Mouse (Mus musculus) limb, embryonic 15.5 days (tissue): ENCODE measurements at regions not wholly inside any gene's neighbourhood (a gene's known extent, or its start where the extent isn't known, plus 50 kb on each side); places are given as distances from the start of the nearest gene placed in this dataset.
"Not testable (repeated sequence)": the region's sequence is repeated elsewhere in the genome, so short reads cannot be mapped to it uniquely, and the experiment has no call there.

Experiments used
- ATAC-seq: fragments of 200-750 bp; cut with Nextera tagmentation; 2 replicates; pipeline ENCODE4 v1.8.0; 2017; ENCODE audit warnings: low read depth, moderate TSS enrichment; ENCODE audit not compliant: insufficient number of reproducible peaks, low FRiP score, low TSS enrichment
- H3K27ac ChIP-seq: fragments of 300-500 bp; sonication (generic); 2 replicates; pipeline ENCODE4 v1.5.1; 2015; ENCODE audit warnings: moderate library complexity, mild to moderate bottlenecking, inconsistent platforms
- H3K27me3 ChIP-seq: fragments of 300-500 bp; sonication (generic); 2 replicates; pipeline ENCODE4 v1.6.1; 2015; ENCODE audit warnings: inconsistent platforms
- H3K36me3 ChIP-seq: fragments of 300-500 bp; sonication (generic); 2 replicates; pipeline ENCODE4 v1.6.1; 2015; ENCODE audit warnings: inconsistent platforms
- H3K4me1 ChIP-seq: fragments of 300-500 bp; sonication (generic); 2 replicates; pipeline ENCODE4 v1.6.1; 2015; ENCODE audit warnings: inconsistent platforms
- H3K4me2 ChIP-seq: fragments of 300-500 bp; sonication (generic); 2 replicates; pipeline ENCODE4 v1.6.1; 2015; ENCODE audit warnings: mild to moderate bottlenecking, inconsistent platforms
- H3K4me3 ChIP-seq: fragments of 300-500 bp; sonication (generic); 2 replicates; pipeline ENCODE4 v1.5.1; 2015; ENCODE audit warnings: mild to moderate bottlenecking, inconsistent platforms
- H3K9ac ChIP-seq: fragments of 300-500 bp; sonication (generic); 2 replicates; pipeline ENCODE4 v1.6.1; 2015; ENCODE audit warnings: inconsistent platforms
- H3K9me3 ChIP-seq: fragments of 300-500 bp; sonication (generic); 2 replicates; pipeline ENCODE4 v1.6.1; 2016; ENCODE audit warnings: inconsistent platforms
- WGBS: fragments of 180-500 bp; shearing (Covaris S2); methylation state at CpG from one replicate; pipeline ENCODE4 v1.1.7; 2015; 5-methylcytosine and 5-hydroxymethylcytosine counted together

DNA sequence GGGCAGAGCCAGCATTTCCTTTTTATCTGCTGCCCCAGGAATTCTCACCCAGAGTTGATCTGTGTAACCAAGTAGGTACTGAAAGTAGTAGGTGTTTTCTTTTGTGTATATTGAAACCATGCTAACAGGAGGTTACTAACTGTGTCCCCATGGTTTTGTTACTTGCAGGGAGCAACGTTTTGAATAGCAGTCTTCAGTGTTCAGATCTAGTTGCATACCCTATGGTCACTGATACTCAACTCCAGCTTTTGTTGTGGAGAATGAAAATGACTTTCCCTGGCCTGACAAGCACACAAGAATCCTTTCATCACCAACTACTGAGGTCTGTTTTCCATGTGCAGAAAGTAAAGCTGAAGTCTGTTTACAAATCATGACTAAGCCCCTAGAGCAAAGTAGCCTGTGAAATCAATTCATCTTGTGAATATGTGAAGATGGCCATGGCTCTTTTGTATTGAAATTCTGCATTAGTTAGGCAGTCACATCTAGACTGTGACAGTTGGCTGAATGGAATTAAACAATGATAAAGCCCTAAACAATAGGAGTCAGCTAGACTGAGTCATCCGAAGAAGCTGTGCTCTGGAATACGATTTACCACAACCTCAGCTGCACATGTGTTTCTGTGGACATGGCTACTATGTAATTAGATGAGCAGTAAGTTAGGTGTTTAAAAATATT lies 179.5 kb upstream of the Vrk2 start:
- H3K27me3 ChIP-seq, result no peaks in the 10 kb centered on the region
- H3K9me3 ChIP-seq, result no peaks in the 10 kb centered on the region
- H3K4me3 ChIP-seq, result no peak overlapping the region
- 53% methylated on average over 3 of the region's 3 CpGs for WGBS
- no peak overlapping the region for H3K4me2 ChIP-seq
- no peaks in the 10 kb centered on the region for H3K36me3 ChIP-seq
- no peaks in the 10 kb centered on the region for H3K4me1 ChIP-seq
- H3K9ac ChIP-seq, result no peak overlapping the region
- no peak overlapping the region for H3K27ac ChIP-seq
- ATAC-seq, result no peak

DNA sequence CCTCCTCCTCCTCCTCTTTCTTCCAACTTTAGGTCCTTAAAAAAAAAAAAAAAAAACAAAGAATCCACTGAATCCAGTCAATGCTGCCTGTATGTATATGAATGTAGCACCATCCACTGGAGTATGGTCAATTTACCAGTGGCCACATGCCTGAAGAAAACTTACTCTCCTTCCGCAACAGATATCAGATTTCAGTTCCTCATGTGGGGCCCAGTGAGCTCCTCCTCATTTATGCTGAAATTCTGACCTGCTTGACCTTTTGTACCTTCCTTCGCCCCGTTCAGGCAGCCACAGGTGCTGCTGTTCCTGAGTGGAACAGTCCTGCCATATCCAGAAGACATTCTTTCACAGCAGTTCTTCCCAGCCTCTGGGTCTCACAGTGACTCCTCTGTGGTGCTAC lies 161.8 kb upstream of the Vrk2 start:
- no peaks in the 10 kb centered on the region for H3K36me3 ChIP-seq
- WGBS, result 70% methylated on average over 3 of the region's 3 CpGs

GRCm38 (mm10) chr11:26753616-26754015 lies 159.8 kb upstream of the Vrk2 start:
- WGBS, result 94% methylated on average over 1 of the region's 1 CpGs
- H3K27me3 ChIP-seq, result no peaks in the 10 kb centered on the region
- H3K9ac ChIP-seq, result no peak overlapping the region
- H3K36me3 ChIP-seq, result no peaks in the 10 kb centered on the region
- H3K4me2 ChIP-seq, result no peak overlapping the region
- no peaks in the 10 kb centered on the region for H3K9me3 ChIP-seq
- no peak for ATAC-seq
- H3K27ac ChIP-seq, result no peak overlapping the region
- H3K4me1 ChIP-seq, result no peaks in the 10 kb centered on the region
- H3K4me3 ChIP-seq, result no peak overlapping the region

More for the DNA sequence above, 161.8 kb upstream of the Vrk2 start:
- no peak overlapping the region for H3K4me2 ChIP-seq
- H3K4me1 ChIP-seq, result no peaks in the 10 kb centered on the region
- H3K9ac ChIP-seq, result no peak overlapping the region
- no peak overlapping the region for H3K4me3 ChIP-seq
- no peak overlapping the region for H3K27ac ChIP-seq
- H3K9me3 ChIP-seq, result no peaks in the 10 kb centered on the region
- H3K27me3 ChIP-seq, result no peaks in the 10 kb centered on the region
- no peak for ATAC-seq

DNA sequence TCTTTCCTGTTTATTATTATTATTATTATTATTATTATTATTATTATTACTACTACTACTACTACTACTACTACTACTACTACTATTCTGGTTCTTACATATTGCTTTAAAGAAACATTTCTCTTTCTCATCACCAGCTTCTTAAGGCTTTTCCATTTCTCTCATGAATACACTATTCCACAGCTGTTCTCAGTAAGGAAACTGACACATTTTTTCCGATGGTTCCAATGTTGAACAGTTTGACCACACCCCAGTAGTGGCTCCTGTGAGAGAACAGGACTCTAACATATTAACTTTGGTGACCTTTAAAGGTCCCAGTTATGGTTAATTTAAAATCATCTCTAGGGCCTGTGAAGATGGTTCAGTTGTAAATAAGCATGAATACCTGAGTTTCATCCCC lies 148.4 kb upstream of the Vrk2 start:
- no peak overlapping the region for H3K27ac ChIP-seq
- H3K4me3 ChIP-seq, result no peak overlapping the region
- H3K27me3 ChIP-seq, result no peaks in the 10 kb centered on the region
- no peak overlapping the region for H3K9ac ChIP-seq
- WGBS, result 87% methylated on average over 1 of the region's 1 CpGs
- no peaks in the 10 kb centered on the region for H3K4me1 ChIP-seq
- no peak for ATAC-seq
- H3K4me2 ChIP-seq, result no peak overlapping the region
- no peaks in the 10 kb centered on the region for H3K36me3 ChIP-seq
- H3K9me3 ChIP-seq, result no peaks in the 10 kb centered on the region

DNA sequence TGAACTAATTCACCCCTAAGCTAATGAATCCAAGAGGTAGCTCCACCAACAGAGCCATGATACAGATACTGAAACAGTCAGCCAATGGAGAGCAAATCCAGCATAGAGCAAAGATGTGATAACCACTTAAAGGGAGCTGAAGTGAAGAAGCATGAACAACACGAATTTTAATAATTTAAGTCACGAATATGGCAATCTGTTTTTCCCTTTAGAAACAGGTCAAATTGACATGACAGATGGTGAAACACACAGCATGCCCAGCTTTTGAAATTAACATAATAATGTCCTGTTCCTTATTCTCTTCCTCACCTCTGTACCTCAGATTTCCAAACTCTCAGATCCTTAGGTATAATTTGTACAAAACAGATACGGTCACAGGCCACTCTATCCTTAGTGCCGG lies 145.9 kb upstream of the Vrk2 start:
- no peak overlapping the region for H3K4me2 ChIP-seq
- H3K4me1 ChIP-seq, result no peaks in the 10 kb centered on the region
- H3K27ac ChIP-seq, result no peak overlapping the region
- no peak overlapping the region for H3K9ac ChIP-seq
- WGBS, result 83% methylated on average over 4 of the region's 4 CpGs
- no peaks in the 10 kb centered on the region for H3K36me3 ChIP-seq
- ATAC-seq, result no peak
- no peak overlapping the region for H3K4me3 ChIP-seq
- no peaks in the 10 kb centered on the region for H3K9me3 ChIP-seq
- H3K27me3 ChIP-seq, result no peaks in the 10 kb centered on the region

DNA sequence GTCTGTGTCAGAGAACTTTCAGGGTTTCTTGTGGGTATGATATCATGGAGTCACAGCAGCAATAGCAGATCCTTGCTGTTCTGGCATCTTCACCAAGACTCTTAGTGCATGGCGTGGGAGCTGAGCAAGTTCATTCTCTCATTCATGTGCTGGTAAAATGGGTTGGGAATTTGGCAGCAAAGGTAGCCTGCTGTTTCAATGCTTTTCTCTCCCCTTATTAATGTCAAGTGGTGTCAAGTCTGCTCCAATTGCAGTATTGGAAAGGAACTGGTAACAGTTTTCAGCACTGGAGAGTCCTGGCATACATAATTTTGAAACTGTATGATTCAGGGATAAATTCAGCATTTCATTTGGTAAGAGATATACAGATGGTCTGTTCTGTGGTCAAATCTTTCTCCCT lies 133.2 kb upstream of the Vrk2 start:
- H3K36me3 ChIP-seq, result no peaks in the 10 kb centered on the region
- no peak for ATAC-seq
- H3K9ac ChIP-seq, result no peak overlapping the region
- H3K4me2 ChIP-seq, result no peak overlapping the region
- H3K4me3 ChIP-seq, result no peak overlapping the region
- H3K27ac ChIP-seq, result no peak overlapping the region
- no peaks in the 10 kb centered on the region for H3K27me3 ChIP-seq
- WGBS, result 77% methylated on average over 1 of the region's 1 CpGs
- no peaks in the 10 kb centered on the region for H3K4me1 ChIP-seq
- no peaks in the 10 kb centered on the region for H3K9me3 ChIP-seq

GRCm38 (mm10) chr11:26724963-26725721 lies 131.3 kb upstream of the Vrk2 start:
- no peak overlapping the region for H3K27ac ChIP-seq
- no peak overlapping the region for H3K4me2 ChIP-seq
- no peak overlapping the region for H3K4me3 ChIP-seq
- H3K4me1 ChIP-seq, result no peaks in the 10 kb centered on the region
- no peaks in the 10 kb centered on the region for H3K36me3 ChIP-seq
- 82% methylated on average over 11 of the region's 11 CpGs for WGBS
- no peaks in the 10 kb centered on the region for H3K27me3 ChIP-seq
- no peaks in the 10 kb centered on the region for H3K9me3 ChIP-seq
- no peak for ATAC-seq
- no peak overlapping the region for H3K9ac ChIP-seq

GRCm38 (mm10) chr11:26722292-26722691 lies 128.5 kb upstream of the Vrk2 start:
- 59% methylated on average over 3 of the region's 3 CpGs for WGBS
- Histone ChIP-seq H3K9me3 (no peaks in the 10 kb centered on the region), H3K4me1 (no peaks in the 10 kb centered on the region), H3K4me2 (no peak overlapping the region), H3K36me3 (no peaks in the 10 kb centered on the region), H3K27ac (no peak overlapping the region), H3K9ac (no peak overlapping the region), H3K4me3 (no peak overlapping the region), H3K27me3 (no peaks in the 10 kb centered on the region)
- no peak for ATAC-seq

DNA sequence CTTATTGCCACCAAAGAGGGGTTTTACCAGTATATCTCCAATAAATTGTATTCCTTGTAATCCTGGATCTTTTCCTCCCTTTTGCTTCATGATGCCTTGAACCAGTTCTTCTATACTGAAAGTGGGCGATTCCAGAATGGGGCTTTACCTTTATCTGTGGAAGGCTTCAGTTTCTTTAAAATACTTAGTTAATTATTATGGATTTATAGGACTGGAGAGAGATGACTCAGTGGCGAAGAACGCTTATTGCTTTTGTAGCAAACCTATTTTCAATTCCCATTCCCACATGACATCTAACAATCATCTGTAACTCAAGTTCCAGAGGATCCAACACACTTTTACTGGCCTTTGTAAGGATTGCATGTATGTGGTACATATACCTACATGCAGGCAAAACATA lies 127.4 kb upstream of the Vrk2 start:
- Histone ChIP-seq H3K4me1 (no peaks in the 10 kb centered on the region), H3K9ac (no peak overlapping the region), H3K9me3 (no peaks in the 10 kb centered on the region), H3K4me2 (no peak overlapping the region), H3K4me3 (no peak overlapping the region), H3K36me3 (no peaks in the 10 kb centered on the region), H3K27me3 (no peaks in the 10 kb centered on the region), H3K27ac (no peak overlapping the region)
- ATAC-seq, result no peak
- WGBS, result 90% methylated on average over 3 of the region's 3 CpGs

DNA sequence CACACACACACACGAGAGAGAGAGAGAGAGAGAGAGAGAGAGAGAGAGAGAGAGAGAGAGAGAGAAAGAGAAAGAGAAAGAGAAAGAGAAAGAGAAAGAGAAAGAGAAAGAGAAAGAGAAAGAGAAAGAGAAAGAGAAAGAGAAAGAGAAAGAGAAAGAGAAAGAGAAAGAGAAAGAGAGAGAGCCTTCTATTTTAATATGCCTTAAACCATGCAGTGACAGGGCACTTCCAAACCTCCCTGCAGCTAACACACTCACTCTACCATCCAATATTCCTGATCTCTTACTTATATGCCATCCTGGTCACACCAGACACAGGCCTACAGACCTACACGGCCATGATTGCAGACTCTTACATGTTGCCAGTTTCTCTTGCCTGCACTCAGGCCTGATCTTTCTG lies 117.4 kb upstream of the Vrk2 start:
- not testable (repeated sequence) for H3K9ac ChIP-seq, H3K4me1 ChIP-seq, H3K27ac ChIP-seq, ATAC-seq, H3K27me3 ChIP-seq, H3K9me3 ChIP-seq, H3K36me3 ChIP-seq, H3K4me3 ChIP-seq, H3K4me2 ChIP-seq
- 50% methylated on average over 2 of the region's 2 CpGs for WGBS

DNA sequence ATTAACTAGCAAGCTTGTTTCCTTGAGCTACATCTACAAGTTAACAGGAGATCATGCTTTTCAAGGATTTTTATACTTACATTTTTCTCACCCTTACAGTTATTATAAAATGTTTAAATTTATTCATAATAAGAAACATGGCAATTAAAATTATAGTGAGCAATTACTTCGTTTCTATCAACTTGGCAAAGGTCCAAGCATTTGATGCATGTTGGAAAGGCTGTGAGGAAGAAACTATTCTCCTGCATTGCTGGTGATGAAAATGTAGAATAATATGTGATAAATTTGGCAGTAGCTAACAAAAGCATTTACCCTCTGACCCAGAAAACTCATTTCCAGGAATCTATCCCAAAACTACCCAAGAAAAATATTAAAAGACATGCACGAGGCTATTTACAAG lies 114.8 kb upstream of the Vrk2 start:
- Histone ChIP-seq H3K9ac (no peak overlapping the region), H3K36me3 (no peaks in the 10 kb centered on the region), H3K4me1 (no peaks in the 10 kb centered on the region), H3K27me3 (no peaks in the 10 kb centered on the region), H3K4me3 (no peak overlapping the region), H3K4me2 (no peak overlapping the region), H3K9me3 (no peaks in the 10 kb centered on the region), H3K27ac (no peak overlapping the region)
- no peak for ATAC-seq
- 29% methylated on average over 2 of the region's 2 CpGs for WGBS

- no peak overlapping the region for H3K4me3 ChIP-seq
- H3K4me2 ChIP-seq, result no peak overlapping the region
- H3K27me3 ChIP-seq, result no peaks in the 10 kb centered on the region
- no peaks in the 10 kb centered on the region for H3K36me3 ChIP-seq
- no peak overlapping the region for H3K27ac ChIP-seq
- H3K4me1 ChIP-seq, result no peaks in the 10 kb centered on the region
- H3K9me3 ChIP-seq, result no peaks in the 10 kb centered on the region
- no peak for ATAC-seq
- no peak overlapping the region for H3K9ac ChIP-seq
Measured at GRCm38 (mm10) chr11:26683850-26684249, 90.1 kb upstream of the Vrk2 start.
